Mouse (Mus musculus) heart, postnatal 10 days (tissue): ENCODE measurements around the gene Mcm7. TPM values are rescaled to one million over a fixed set of nuclear protein-coding genes. Genes with fewer than 3 reads are reported as not detected.
"Not testable (repeated sequence)": the region's sequence is repeated elsewhere in the genome, so short reads cannot be mapped to it uniquely, and the experiment has no call there.

Source experiments
- DNase-seq, 2 experiments: peaks; one replicate each; pipeline ENCODE4 v3.0.0; 2021
- intact Hi-C: fragments of 180-260 bp; cut with DNase I; formaldehyde crosslinking; loops from one replicate; pipeline ENCODE4 v1.15.1; 2025
- total RNA-seq, 2 experiments: library from RNA; stranded (reverse); gene quantifications; 2 replicates each; pipeline ENCODE4 v1.2.3; 2021

Mcm7 gene
- total RNA-seq = 10 to 100 TPM; 30.0 to 37.2 TPM

DNA sequence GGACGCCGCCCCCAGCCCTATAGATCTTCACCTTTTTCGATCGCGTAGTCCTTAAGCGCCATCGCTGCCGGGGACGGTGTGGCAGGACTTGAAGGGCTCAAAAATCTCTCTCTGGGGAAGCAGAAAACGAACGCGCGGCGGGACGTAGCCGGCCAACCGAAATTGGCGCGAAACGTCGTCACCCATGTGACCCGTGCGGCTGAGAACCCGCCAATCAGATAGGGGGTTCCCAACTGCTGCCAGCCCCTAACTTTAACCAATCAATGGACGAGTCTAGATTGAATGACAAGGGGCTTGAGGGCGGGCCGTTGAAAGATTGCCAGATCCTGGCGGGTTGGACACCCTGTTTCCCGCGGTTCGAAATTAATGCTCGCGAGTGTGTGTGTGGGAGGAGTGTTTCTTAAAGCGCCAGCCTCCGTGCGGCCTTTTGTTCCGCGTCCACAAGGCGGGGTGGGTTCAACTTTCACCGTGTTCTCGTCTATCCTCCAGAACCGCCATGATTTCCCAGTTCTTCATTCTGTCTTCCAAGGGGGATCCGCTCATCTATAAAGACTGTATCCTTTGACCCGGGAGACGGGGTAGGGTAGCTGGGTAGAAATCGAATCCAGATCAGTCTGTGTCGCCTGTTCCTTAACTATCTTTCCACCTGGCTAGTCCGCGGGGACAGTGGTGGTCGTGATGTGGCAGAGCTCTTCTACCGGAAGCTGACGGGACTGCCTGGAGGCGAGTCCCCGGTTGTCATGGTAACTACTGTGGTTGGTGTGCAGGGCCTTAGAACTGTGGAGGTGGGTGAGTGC, at the start of gene Mcm7, which contains the start of gene Ap4m1:
Gene Mcm7, minus strand, starts transcription at position 728 of the 797 bp plus-strand sequence.
Gene Ap4m1, plus strand, starts transcription at position 308 of the 797 bp plus-strand sequence.
- intact Hi-C loops = no loop called here
- DNase-seq = peak; percentile 99

DNA sequence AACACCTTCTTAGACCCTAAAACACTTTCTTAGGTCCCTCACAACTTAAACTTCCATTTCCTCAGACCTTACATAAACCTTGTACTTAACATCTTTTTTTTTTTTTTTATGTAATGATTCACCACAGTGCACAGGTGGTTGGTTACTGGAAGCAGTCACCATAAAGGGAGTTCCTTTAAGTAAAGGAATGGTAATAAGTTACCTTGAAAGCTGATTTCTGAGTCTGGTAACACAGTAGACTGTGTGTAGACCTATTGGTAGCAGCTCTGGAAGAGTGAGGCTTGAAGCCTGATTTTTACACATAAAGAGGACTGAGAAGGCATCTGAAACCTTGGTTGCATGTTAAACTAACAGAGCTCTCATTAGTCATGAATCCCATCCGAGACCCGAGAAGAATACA, 47.6 kb upstream of the Mcm7 start:
- no peak for DNase-seq
- intact Hi-C loops = loop anchor here (5.0 kb wide), 1 partner anchor 252 kb away; no protein-coding TSS in a partner anchor

GRCm38 (mm10) chr5:138216632-138217031, 44.4 kb upstream of the Mcm7 start:
- DNase-seq, intact Hi-C loops: not testable (repeated sequence)

- no peak for DNase-seq
- intact Hi-C loops = no loop called here
Observed at GRCm38 (mm10) chr5:138207873-138208272, 35.7 kb upstream of the Mcm7 start.

DNA sequence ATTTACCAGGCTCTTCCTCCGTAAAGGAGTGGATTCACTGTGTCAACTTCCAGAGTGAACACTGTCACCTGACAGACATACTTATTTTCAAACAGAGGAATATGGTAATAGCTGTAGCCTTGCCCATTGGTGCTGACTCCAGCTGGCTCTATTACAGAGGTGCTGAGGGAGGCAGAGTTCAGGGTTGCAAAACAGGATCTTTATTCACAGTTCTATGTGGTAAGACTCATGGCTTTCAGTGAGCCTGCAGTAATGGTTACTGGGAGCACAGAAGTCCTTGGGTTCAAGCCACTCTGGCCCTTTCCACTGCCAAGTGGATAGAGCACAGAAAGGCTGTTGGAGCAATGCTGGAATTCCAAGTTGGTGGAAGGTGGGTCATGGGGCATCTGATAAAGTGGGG, 35.0 kb upstream of the Mcm7 start:
- no peak for DNase-seq
- intact Hi-C loops = no loop called here

GRCm38 (mm10) chr5:138202086-138202485, 29.9 kb upstream of the Mcm7 start:
- intact Hi-C loops = no loop called here
- no peak for DNase-seq

DNA sequence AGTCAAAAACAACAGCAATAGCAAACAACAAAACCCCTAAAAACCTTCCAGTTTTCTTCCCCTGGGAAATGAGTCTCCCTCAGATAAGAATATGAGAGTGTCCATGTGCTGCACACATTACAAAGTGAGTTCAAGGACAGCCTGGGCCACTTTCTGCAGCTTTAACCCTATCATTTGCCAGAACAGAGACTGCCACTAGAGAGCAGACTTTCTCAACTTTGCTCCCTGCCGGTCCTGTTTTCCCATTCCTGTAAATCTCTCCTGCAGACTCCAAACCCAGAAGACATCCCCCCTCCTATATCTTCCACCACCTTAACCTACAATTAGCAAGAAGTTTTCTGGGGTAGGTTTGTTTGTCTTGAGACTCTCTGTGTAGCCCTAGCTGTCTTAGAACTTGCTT, 27.4 kb upstream of the Mcm7 start:
- intact Hi-C loops = no loop called here
- DNase-seq = no peak

- no peak for DNase-seq
- intact Hi-C loops = no loop called here
Observed at GRCm38 (mm10) chr5:138195463-138195862, 23.2 kb upstream of the Mcm7 start.

DNA sequence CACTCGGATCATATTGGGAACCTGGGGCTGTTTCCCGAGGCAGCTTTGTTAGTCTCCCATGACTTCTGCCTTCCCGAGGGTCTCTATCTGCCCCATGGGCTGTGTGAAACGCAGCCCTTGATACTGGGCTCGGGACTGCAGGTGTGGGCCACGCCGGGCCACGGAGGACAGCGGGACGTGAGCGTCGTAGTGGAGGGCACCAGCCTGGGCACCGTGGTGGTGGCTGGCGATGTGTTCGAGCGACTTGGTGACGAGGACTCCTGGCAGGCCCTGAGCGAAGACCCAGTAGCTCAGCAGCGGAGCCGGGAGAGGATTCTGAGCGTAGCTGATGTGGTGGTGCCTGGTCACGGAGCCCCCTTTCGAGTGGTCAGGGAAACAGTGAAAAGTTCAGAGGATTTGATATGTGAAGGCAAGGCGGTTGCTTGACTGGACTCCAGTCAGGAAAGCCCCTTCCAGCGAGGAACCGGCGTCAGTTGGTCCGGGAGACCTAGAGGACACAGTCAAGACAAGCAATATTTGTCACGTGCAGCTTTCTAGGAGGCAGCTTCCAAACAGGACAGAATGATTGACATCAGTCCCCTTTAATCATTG, 22.6 kb upstream of the Mcm7 start:
- intact Hi-C loops = no loop called here
- DNase-seq = peak; percentile 45 to 55

GRCm38 (mm10) chr5:138193771-138194727, 21.8 kb upstream of the Mcm7 start, which contains the start of gene Mblac1:
Gene Mblac1, plus strand, starts transcription at chr5:138194314.
- DNase-seq = peak; percentile 90 to 92

DNA sequence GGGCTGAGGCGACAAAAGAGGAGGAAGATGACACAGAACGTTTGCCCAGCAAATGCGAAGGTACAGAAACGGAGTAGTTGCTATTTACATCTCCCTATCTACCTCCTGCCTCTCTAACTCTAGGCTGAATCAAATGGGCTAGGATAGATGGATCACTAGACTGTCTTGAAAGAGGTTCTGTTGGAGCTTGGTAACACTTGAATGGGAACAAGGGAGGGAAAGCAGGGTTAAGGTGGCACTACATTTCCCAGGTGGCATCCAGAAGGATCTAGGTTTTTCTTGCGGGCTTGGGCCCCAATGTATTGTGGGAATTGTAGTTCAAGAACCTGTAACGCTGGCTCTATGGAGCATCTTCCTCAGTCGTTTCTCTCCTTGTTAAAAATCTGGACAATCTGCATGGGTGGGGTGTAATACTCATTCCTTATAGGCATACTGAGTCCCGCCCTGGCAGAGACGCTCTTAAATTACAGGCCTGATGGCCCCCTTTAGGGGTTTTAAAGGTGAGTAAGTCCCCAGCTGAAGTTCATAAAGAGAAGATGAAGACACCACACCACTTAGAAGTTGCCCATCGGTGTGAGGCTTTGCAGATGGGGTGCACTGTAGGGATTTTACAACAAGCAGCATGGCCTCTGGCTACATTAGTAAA, 15.6 kb upstream of the Mcm7 start:
- DNase-seq = peak; percentile 80 to 81
- intact Hi-C loops = no loop called here

More at GRCm38 (mm10) chr5:138193771-138194727, 21.8 kb upstream of the Mcm7 start, which contains the start of gene Mblac1:
- intact Hi-C loops = no loop called here

GRCm38 (mm10) chr5:138186950-138187638, 14.9 kb upstream of the Mcm7 start, which contains the start of the genes Taf6 and Cnpy4:
Gene Taf6, minus strand, starts transcription at chr5:138187451.
Gene Cnpy4, plus strand, starts transcription at chr5:138187485.
- DNase-seq = peak; percentile 90 to 92
- intact Hi-C loops = no loop called here

DNA sequence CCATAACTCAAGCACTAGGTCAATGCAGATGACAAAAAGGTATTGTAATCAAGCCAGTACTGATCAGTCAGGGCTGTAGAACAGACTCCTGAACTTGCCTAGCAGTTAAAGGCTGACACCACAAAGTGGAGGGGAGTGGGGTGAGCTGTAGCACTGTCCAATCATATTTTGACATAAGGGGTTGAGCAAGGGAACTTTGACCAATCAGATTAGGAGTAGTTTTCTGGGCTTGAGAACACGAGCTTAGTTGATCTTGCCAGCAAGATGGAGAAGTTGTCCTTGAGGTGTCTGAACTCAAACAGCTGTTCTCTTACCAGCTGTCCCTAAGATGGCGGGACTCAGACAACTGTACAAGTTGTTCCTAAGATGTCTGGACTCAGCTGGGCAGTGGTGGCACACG, 995 bp upstream of the Mcm7 start:
- intact Hi-C loops = no loop called here
- no peak for DNase-seq

- intact Hi-C loops = no loop called here
Observed at GRCm38 (mm10) chr5:138170936-138171561, 1.2 kb downstream of the Mcm7 start.

GRCm38 (mm10) chr5:138165594-138165993, 6.6 kb downstream of the Mcm7 start:
- no peak for DNase-seq
- intact Hi-C loops = loop anchor here (10.0 kb wide), 1 partner anchor 381 kb away; the partner anchor contains the start of genes Mepce and Zcwpw1

More at GRCm38 (mm10) chr5:138170936-138171561, 1.2 kb downstream of the Mcm7 start:
- peak; percentile 98 to 99 for DNase-seq

GRCm38 (mm10) chr5:138163610-138164009, 8.6 kb downstream of the Mcm7 start:
- no peak for DNase-seq
- intact Hi-C loops = loop anchor here (10.0 kb wide), 1 partner anchor 379 kb away; the partner anchor contains the start of genes Mepce and Zcwpw1

DNA sequence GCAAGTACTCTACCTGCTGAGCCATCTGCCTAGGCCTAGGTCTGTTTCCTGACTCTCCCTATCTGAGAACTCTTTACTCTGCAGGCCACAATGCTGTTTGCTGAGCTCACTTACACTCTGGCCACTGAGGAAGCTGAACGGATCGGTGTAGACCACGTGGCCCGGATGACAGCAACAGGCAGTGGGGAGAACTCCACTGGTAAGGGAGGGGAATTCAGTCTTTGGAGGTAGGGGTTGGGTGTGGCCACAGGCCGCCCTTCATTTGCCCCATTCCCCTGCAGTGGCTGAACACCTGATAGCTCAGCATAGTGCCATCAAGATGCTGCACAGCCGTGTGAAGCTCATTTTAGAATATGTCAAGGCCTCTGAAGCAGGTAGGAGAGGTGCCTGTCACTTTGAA, 9.2 kb downstream of the Mcm7 start:
- no peak for DNase-seq
- intact Hi-C loops = loop anchor here (10.0 kb wide), 1 partner anchor 378 kb away; the partner anchor contains the start of genes Mepce and Zcwpw1

DNA sequence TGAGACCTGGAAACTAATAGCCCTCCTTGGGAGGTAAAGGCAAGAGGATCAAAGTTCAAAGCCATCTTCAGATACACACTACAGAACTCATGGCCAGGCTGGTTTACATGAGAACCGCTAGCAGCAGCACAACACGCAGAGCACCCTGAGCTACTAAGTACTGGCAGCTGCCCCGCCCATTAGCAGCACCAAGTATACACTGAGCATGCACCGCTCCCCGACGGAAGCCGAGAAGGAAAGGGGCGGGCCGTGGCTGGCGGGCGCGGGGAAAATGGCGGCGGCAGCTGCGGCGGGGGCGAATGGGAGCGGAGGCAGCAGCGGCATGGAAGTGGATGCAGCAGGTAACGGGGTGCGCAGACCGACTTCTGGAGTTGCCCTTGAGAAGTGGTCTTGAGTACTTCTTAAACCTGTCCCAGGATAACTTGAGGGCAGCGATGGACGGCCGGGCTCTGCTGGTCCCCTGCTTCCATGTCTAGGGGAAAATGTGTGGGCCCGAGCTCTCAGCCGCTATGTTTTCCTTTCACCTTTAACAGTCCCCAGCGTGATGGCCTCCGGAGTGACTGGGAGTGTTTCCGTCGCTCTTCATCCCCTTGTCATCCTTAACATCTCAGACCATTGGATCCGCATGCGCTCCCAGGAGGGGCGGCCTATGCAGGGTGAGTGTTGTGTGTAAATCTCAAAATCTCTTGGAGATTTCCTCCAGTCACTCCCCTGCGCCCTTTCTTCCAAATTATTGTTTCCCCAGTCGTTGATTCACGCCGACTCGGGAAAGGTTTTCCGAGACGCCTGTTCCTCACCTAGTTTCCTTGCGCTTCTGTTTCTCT, 11.2 kb downstream of the Mcm7 start, which contains the start of gene Cops6:
Gene Cops6, plus strand, starts transcription at position 230 of the 824 bp plus-strand sequence.
- intact Hi-C loops = loop anchor here (10.0 kb wide), 1 partner anchor 376 kb away; the partner anchor contains the start of genes Mepce and Zcwpw1
- peak; percentile 95 to 97 for DNase-seq
